Mouse (Mus musculus): Measurements from ENCODE around the gene Adcy6.

DNA sequence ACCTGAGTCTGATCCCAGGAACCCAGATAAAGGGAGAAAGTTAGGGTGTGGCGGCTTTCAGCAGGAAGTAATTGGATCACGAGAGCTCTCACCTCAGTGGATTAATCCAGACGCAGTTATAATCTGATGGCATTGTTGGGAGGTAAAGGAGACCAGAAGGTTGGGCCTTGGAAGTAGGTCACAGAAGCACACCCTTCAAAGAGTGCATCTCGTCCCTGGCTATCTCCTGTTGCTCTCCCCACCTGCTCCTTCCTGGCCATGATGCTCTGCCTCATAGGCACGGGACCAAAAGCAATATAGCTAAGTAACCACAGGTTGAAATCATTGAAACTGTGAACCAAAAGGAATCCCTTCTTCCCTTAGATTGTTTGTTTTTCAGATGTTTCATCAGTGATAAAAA is 52.7 kb downstream of the Adcy6 start:
- no peak for TF ChIP-seq CTCF (IDR thresholded peaks at IDR 0.05; ENCODE audit: low read depth)
- TF ChIP-seq EP300 (optimal IDR thresholded peaks at IDR 0.05): no peak
